Mouse (Mus musculus): ENCODE measurements around the gene Pcp4. TPM values are rescaled to one million over a fixed set of nuclear protein-coding genes. Genes with fewer than 3 reads are reported as not detected.

The Pcp4 gene
- total RNA-seq (2023): 1.1 TPM in 1 of 2 replicates, not detected in the other

GRCm38 (mm10) chr16:96467445-96467844 is at the start of gene Pcp4:
Pcp4 (plus strand) TSS chr16:96467606.

GRCm38 (mm10) chr16:96443468-96443867 is 23.9 kb upstream of the Pcp4 start, which contains the start of gene Itgb2l:
Itgb2l (minus strand) TSS chr16:96443619.

Other genes with a start within 250 kb of the Pcp4 start
- 0.09 TPM in 1 of 2 replicates, not detected in the other for gene B3galt5, start 231.8 kb upstream of the Pcp4 start, total RNA-seq (2023)
- gene Itgb2l, start 24.0 kb upstream of the Pcp4 start, total RNA-seq (2023): 452 and 499 TPM in 2 replicates

Data from neutrophil, adult 65 days (primary cell).